Mouse (Mus musculus): ENCODE results near the gene Tle4. TPM values are rescaled to one million over a fixed set of nuclear protein-coding genes. Genes with fewer than 3 reads are reported as not detected.

The Tle4 gene
- polyA plus RNA-seq, 1 experiment = 3.8 TPM

DNA sequence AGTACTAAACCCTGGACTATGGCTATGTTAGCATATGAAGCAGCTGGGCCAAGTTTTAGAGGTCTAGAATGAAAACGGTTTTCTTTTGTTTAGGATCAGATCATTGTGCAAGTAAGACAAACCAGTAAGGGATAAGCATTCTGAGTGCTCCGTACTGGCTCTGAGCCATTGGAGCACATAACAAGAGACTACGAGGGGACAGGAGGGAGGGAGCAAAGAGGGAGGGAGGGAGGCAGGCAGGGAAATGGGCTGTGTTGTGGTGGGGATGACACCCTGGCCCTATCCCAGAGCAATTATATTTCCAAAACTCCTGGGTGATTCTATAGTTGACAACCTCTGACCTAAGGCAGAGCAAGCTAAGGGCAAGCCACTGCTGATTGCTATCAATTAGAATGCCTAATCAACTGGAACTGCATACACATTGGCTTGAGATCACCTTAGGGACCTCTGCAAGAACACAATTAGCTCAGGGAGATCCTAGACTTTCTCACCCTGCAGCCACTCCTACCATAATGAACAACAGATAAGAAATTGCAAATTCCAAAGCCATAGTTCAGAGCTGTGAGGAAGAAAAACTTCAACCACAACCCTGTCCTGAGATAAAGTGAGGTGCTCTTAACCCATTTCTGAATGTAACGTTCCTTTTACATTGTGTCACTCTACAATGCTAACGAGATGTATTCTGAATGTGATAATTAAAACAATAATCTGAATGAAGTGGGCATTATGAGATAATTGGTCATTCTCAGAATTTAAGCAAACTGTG lies 115.9 kb downstream of the Tle4 start:
- no peak overlapping the region for H3K27ac ChIP-seq (replicated peaks; ENCODE audit: low read depth, low read length)
- H3K4me1 ChIP-seq (ENCODE audit: control insufficient read depth, insufficient read depth, insufficient read length, low read length) = no peaks in the 10 kb centered on the region; the same call in 1 of the 2 replicates
- H3K4me3 ChIP-seq (ENCODE audit: insufficient read depth, low read depth, low read length) = no peak overlapping the region

DNA sequence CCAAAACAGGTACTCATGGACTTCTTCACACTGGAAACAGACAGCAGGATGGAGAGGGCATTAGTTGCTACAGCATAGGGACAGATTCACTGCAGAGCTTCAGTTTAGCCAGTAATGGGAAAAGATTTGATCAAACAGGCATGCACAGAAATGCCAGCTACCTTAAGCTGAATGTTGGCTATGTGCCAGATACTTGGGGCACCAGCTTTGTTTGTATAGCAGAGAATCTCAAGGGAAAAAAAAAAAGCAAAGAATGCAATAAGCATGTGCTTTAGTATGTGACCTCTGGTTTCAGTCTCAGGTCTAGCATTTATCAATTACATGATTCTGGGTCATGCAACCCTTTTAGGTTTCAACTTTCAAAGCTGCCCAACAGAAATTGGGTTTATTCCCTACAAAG lies 118.1 kb downstream of the Tle4 start:
- no peak overlapping the region for H3K27ac ChIP-seq (replicated peaks; ENCODE audit: low read depth, low read length)
- H3K4me1 ChIP-seq (ENCODE audit: control insufficient read depth, insufficient read depth, insufficient read length, low read length) = no peaks in the 10 kb centered on the region; the same call in 1 of the 2 replicates
- no peak overlapping the region for H3K4me3 ChIP-seq (ENCODE audit: insufficient read depth, low read depth, low read length)

GRCm38 (mm10) chr19:14469325-14469724 lies 128.5 kb downstream of the Tle4 start:
- no peak overlapping the region for H3K4me3 ChIP-seq (ENCODE audit: insufficient read depth, low read depth, low read length)
- no peak overlapping the region for H3K27ac ChIP-seq (replicated peaks; ENCODE audit: low read depth, low read length)
- H3K4me1 ChIP-seq (ENCODE audit: control insufficient read depth, insufficient read depth, insufficient read length, low read length) = no peaks in the 10 kb centered on the region

DNA sequence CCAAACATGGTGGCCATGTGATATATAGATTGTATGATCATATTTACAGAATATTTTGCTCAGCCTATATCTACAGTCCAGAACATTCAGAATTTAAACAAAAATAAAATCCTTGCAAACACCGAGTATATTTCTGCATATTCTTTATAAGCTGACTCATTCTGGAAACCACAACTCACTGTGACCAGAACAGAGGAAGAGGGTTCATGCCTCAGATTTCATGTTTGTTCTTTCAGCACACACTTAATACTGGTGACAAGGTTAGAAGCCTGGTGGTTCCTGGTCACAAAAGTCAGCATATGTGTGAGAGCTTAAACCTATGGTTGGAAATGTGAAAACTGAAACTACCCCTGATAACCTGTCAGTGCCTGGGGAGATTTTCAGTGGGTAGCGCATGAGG lies 129.1 kb downstream of the Tle4 start:
- Histone ChIP-seq H3K4me3 (ENCODE audit: insufficient read depth, low read depth, low read length) (no peak overlapping the region), H3K4me1 (ENCODE audit: control insufficient read depth, insufficient read depth, insufficient read length, low read length) (no peaks in the 10 kb centered on the region), H3K27ac (replicated peaks; ENCODE audit: low read depth, low read length) (no peak overlapping the region)

- H3K4me1 ChIP-seq (ENCODE audit: control insufficient read depth, insufficient read depth, insufficient read length, low read length) = no peaks in the 10 kb centered on the region
- no peak overlapping the region for H3K27ac ChIP-seq (replicated peaks; ENCODE audit: low read depth, low read length)
- H3K4me3 ChIP-seq (ENCODE audit: insufficient read depth, low read depth, low read length) = no peak overlapping the region
Measured at GRCm38 (mm10) chr19:14466020-14466419, 131.8 kb downstream of the Tle4 start.

- Histone ChIP-seq H3K4me3 (ENCODE audit: insufficient read depth, low read depth, low read length) (no peak overlapping the region), H3K27ac (replicated peaks; ENCODE audit: low read depth, low read length) (no peak overlapping the region), H3K4me1 (ENCODE audit: control insufficient read depth, insufficient read depth, insufficient read length, low read length) (no peaks in the 10 kb centered on the region)
Measured at GRCm38 (mm10) chr19:14463281-14464079, 134.4 kb downstream of the Tle4 start.

- Histone ChIP-seq H3K4me1 (ENCODE audit: control insufficient read depth, insufficient read depth, insufficient read length, low read length) (no peaks in the 10 kb centered on the region), H3K4me3 (ENCODE audit: insufficient read depth, low read depth, low read length) (no peak overlapping the region), H3K27ac (replicated peaks; ENCODE audit: low read depth, low read length) (no peak overlapping the region)
Measured at GRCm38 (mm10) chr19:14453486-14453885, 144.4 kb downstream of the Tle4 start.

DNA sequence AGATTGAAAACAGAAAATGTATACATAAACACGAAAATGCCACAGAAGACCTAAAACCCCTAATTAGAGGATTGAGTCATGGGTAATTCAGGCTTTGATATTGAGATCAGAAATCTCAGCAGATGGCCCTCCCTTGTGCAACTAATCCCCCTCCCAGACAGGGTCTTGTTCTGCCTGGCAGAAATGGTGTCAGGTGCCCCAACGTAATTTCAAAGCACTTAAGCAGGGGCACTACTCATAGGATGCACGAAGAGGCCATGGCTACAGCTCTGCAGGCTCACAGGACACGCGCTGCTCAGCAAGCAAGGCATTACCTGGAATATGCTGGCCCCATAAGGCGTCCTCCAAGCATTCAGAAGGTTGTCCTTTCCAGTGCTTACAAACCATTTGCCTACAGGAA lies 146.5 kb downstream of the Tle4 start:
- no peak overlapping the region for H3K27ac ChIP-seq (replicated peaks; ENCODE audit: low read depth, low read length)
- H3K4me3 ChIP-seq (ENCODE audit: insufficient read depth, low read depth, low read length) = no peak overlapping the region
- H3K4me1 ChIP-seq (ENCODE audit: control insufficient read depth, insufficient read depth, insufficient read length, low read length) = no peaks in the 10 kb centered on the region

- Histone ChIP-seq H3K4me3 (ENCODE audit: insufficient read depth, low read depth, low read length) (no peak overlapping the region), H3K4me1 (ENCODE audit: control insufficient read depth, insufficient read depth, insufficient read length, low read length) (no peaks in the 10 kb centered on the region), H3K27ac (replicated peaks; ENCODE audit: low read depth, low read length) (no peak overlapping the region)
Measured at GRCm38 (mm10) chr19:14449738-14450137, 148.1 kb downstream of the Tle4 start.

DNA sequence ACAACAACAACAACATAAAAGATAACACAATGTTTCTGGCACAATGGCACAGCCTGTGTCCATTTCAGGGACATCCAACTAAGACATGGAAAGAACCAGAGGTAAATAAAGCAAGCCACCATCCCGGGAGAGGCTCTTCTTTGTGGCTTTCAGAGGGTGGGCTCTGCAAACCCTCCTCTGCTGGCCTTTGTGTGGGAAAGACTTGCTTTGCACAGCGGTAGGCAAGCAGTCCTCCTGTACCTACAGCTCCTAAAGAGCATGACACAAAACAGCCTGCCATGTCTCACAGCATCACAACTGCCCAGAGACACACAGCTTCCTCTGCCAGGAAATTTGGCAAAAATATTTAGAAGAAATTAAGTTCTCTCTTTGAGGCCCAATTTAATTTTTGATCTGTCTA lies 149.3 kb downstream of the Tle4 start:
- Histone ChIP-seq H3K4me3 (ENCODE audit: insufficient read depth, low read depth, low read length) (no peak overlapping the region), H3K4me1 (ENCODE audit: control insufficient read depth, insufficient read depth, insufficient read length, low read length) (no peaks in the 10 kb centered on the region), H3K27ac (replicated peaks; ENCODE audit: low read depth, low read length) (no peak overlapping the region)

DNA sequence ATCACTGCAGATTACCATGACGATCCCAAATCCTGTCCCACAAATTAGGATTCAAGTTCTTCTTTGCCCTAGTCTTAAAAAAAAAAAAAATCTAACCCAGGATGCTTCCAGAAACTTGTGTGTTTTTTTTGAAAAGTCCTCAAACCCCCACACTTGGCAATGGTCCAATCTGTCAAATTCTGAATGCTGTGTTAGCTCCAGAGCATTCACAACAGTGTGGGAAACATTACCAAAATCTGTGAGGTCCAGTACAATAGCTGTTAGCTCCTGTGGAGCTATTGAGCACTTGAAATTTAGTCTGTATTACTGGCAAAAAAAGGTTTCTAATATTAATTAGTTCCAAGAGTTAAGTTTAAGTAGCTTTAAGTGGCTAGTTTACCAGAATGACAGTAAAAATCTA lies 150.4 kb downstream of the Tle4 start:
- Histone ChIP-seq H3K27ac (replicated peaks; ENCODE audit: low read depth, low read length) (no peak overlapping the region), H3K4me3 (ENCODE audit: insufficient read depth, low read depth, low read length) (no peak overlapping the region), H3K4me1 (ENCODE audit: control insufficient read depth, insufficient read depth, insufficient read length, low read length) (no peaks in the 10 kb centered on the region)

GRCm38 (mm10) chr19:14441861-14442260 lies 156.0 kb downstream of the Tle4 start:
- Histone ChIP-seq H3K27ac (replicated peaks; ENCODE audit: low read depth, low read length) (no peak overlapping the region), H3K4me1 (ENCODE audit: control insufficient read depth, insufficient read depth, insufficient read length, low read length) (no peaks in the 10 kb centered on the region), H3K4me3 (ENCODE audit: insufficient read depth, low read depth, low read length) (no peak overlapping the region)

DNA sequence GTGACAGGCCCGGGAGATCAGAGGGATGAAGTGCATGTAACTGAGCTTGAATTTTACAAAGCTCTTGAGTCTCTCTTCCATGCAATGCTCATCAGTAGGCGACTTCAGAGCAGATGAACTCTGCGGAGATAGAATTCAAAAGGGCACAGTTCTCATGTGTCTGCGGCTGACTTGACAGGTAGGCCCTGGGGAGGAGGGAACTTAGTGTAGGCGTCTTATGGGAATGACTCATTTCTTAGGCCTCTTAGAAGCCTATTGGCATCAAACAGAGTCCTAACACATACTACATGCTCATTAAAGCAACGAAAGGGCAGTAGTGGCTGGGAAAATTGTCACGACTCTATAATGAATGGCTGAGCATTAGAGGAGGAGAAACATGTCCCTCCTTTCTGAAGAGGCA lies 160.6 kb downstream of the Tle4 start:
- Histone ChIP-seq H3K4me3 (ENCODE audit: insufficient read depth, low read depth, low read length) (no peak overlapping the region), H3K4me1 (ENCODE audit: control insufficient read depth, insufficient read depth, insufficient read length, low read length) (no peaks in the 10 kb centered on the region), H3K27ac (replicated peaks; ENCODE audit: low read depth, low read length) (no peak overlapping the region)

GRCm38 (mm10) chr19:14436567-14436966 lies 161.3 kb downstream of the Tle4 start:
- H3K27ac ChIP-seq (replicated peaks; ENCODE audit: low read depth, low read length) = no peak overlapping the region
- no peaks in the 10 kb centered on the region for H3K4me1 ChIP-seq (ENCODE audit: control insufficient read depth, insufficient read depth, insufficient read length, low read length)
- no peak overlapping the region for H3K4me3 ChIP-seq (ENCODE audit: insufficient read depth, low read depth, low read length)

GRCm38 (mm10) chr19:14435681-14436376 lies 162.0 kb downstream of the Tle4 start:
- no peak overlapping the region for H3K27ac ChIP-seq (replicated peaks; ENCODE audit: low read depth, low read length)
- H3K4me1 ChIP-seq (ENCODE audit: control insufficient read depth, insufficient read depth, insufficient read length, low read length) = no peaks in the 10 kb centered on the region
- H3K4me3 ChIP-seq (ENCODE audit: insufficient read depth, low read depth, low read length) = no peak overlapping the region
